Mouse (Mus musculus) MEL (cell line): ENCODE data around the gene Dhodh. TPM values are rescaled to one million over a fixed set of nuclear protein-coding genes. Genes with fewer than 3 reads are reported as not detected.

Source experiments
- DNase-seq: peaks from one replicate; pipeline ENCODE4 v3.0.0; 2011; ENCODE audit warnings: low read depth, low spot score
- H3K27ac ChIP-seq: 2 replicates; pipeline ENCODE4 v1.5.1; 2012; ENCODE audit warnings: low read depth, mild to moderate bottlenecking, control low read depth, low read length, moderate library complexity; ENCODE audit not compliant: control insufficient read depth
- H3K27me3 ChIP-seq, 2 experiments: fragments of 150-350 bp in 1 of 2; sonication (generic) in 1 of 2; 2 replicates each; pipeline ENCODE4 v1.6.1; 2012; ENCODE audit warnings: low read length in 2 of 2, mild to moderate bottlenecking in 2 of 2, improper control_type of control experiment in 1 of 2, moderate library complexity in 1 of 2; ENCODE audit not compliant: insufficient read depth in 2 of 2, control insufficient read depth in 1 of 2
- H3K36me3 ChIP-seq, 2 experiments: 2 replicates each; pipeline ENCODE4 v1.6.1; 2012 to 2014; ENCODE audit warnings: low read length in 2 of 2, improper control_type of control experiment in 1 of 2, inconsistent platforms in 1 of 2, mild to moderate bottlenecking in 1 of 2; ENCODE audit not compliant: insufficient read depth in 2 of 2, control insufficient read depth in 1 of 2
- H3K4me1 ChIP-seq, 2 experiments: fragments of 150-350 bp in 1 of 2; sonication (generic) in 1 of 2; 2 replicates each; pipeline ENCODE4 v1.6.1; 2012; ENCODE audit warnings: low read length in 2 of 2, improper control_type of control experiment in 1 of 2, mild to moderate bottlenecking in 1 of 2; ENCODE audit not compliant: insufficient read depth in 2 of 2, control insufficient read depth in 1 of 2
- H3K4me3 ChIP-seq, 2 experiments: fragments of 150-350 bp in 1 of 2; sonication (generic) in 1 of 2; 2 replicates each; pipeline ENCODE4 v1.5.1; 2012; ENCODE audit warnings: low read depth in 2 of 2, low read length in 2 of 2, mild to moderate bottlenecking in 2 of 2, moderate library complexity in 2 of 2, control low read depth in 1 of 2, improper control_type of control experiment in 1 of 2; ENCODE audit not compliant: control insufficient read depth in 1 of 2, insufficient read depth in 1 of 2
- H3K79me2 ChIP-seq: 2 replicates; pipeline ENCODE4 v1.6.1; 2012; ENCODE audit warnings: mild to moderate bottlenecking, low read length, moderate library complexity; ENCODE audit not compliant: control insufficient read depth, poor library complexity, insufficient read depth
- H3K9ac ChIP-seq: 2 replicates; pipeline ENCODE4 v1.6.1; 2012; ENCODE audit warnings: low read depth, mild to moderate bottlenecking, control low read depth, low read length, moderate library complexity; ENCODE audit not compliant: control insufficient read depth, poor library complexity, severe bottlenecking
- H3K9me3 ChIP-seq: fragments of 150-350 bp; sonication (generic); replicated peaks from 2 replicates; pipeline ENCODE4 v1.6.1; 2012; ENCODE audit warnings: mild to moderate bottlenecking, low read length, improper control_type of control experiment, moderate library complexity; ENCODE audit not compliant: insufficient read depth
- CHD1 ChIP-seq: IDR thresholded peaks from 2 replicates; pipeline ENCODE4 v1.6.1; 2012; ENCODE audit warnings: low read depth, mild to moderate bottlenecking, inconsistent platforms, low read length, improper control_type of control experiment
- CTCF ChIP-seq, 3 experiments: IDR thresholded peaks in 2 of 3; conservative IDR thresholded peaks in 1 of 3; 2 replicates each; pipeline ENCODE4 v1.5.1; 2011 to 2012; ENCODE audit warnings: low read length in 3 of 3, low read depth in 2 of 3, mild to moderate bottlenecking in 2 of 3, improper control_type of control experiment in 1 of 3, inconsistent platforms in 1 of 3, mixed read lengths in 1 of 3, moderate library complexity in 1 of 3; ENCODE audit not compliant: control insufficient read depth in 1 of 3, insufficient read depth in 1 of 3, poor library complexity in 1 of 3, severe bottlenecking in 1 of 3
- EP300 ChIP-seq, 2 experiments: IDR thresholded peaks; 2 replicates each; pipeline ENCODE4 v1.6.1; 2011; ENCODE audit warnings: improper control_type of control experiment in 2 of 2, low read length in 2 of 2, low read depth in 1 of 2, mild to moderate bottlenecking in 1 of 2
- ETS1 ChIP-seq: IDR thresholded peaks from 2 replicates; pipeline ENCODE4 v1.6.1; 2012; ENCODE audit warnings: low read depth, mild to moderate bottlenecking, inconsistent platforms, low read length, improper control_type of control experiment, moderate library complexity
- GABPA ChIP-seq: IDR thresholded peaks from 2 replicates; pipeline ENCODE4 v1.6.1; 2012; ENCODE audit warnings: low read depth, mild to moderate bottlenecking, inconsistent platforms, low read length, improper control_type of control experiment, moderate library complexity
- GATA1 ChIP-seq: IDR thresholded peaks from 2 replicates; pipeline ENCODE4 v1.6.1; 2011; ENCODE audit warnings: low read depth, low read length, improper control_type of control experiment
- JUND ChIP-seq: IDR thresholded peaks from 2 replicates; pipeline ENCODE4 v1.6.1; 2011; ENCODE audit warnings: low read depth, mild to moderate bottlenecking, improper control_type of control experiment, low read length
- MXI1 ChIP-seq: IDR thresholded peaks from 2 replicates; pipeline ENCODE4 v1.6.1; 2011; ENCODE audit warnings: mild to moderate bottlenecking, low read depth, low read length, improper control_type of control experiment
- MYB ChIP-seq: IDR thresholded peaks from 2 replicates; pipeline ENCODE4 v1.6.1; 2011; ENCODE audit warnings: mild to moderate bottlenecking, low read depth, low read length, improper control_type of control experiment
- MYC ChIP-seq: IDR thresholded peaks from 2 replicates; pipeline ENCODE4 v1.6.1; 2011; ENCODE audit warnings: low read depth, mild to moderate bottlenecking, low read length, improper control_type of control experiment, moderate library complexity
- NELFE ChIP-seq: IDR thresholded peaks from 2 replicates; pipeline ENCODE4 v1.6.1; 2011; ENCODE audit warnings: low read depth, low read length, improper control_type of control experiment
- NRF1 ChIP-seq: IDR thresholded peaks from 2 replicates; pipeline ENCODE4 v1.6.1; 2014; ENCODE audit warnings: low read depth, mild to moderate bottlenecking, inconsistent platforms, low read length, improper control_type of control experiment, moderate library complexity; ENCODE audit not compliant: poor library complexity, insufficient read depth, severe bottlenecking
- POLR2AphosphoS5 ChIP-seq: IDR thresholded peaks from 2 replicates; pipeline ENCODE4 v1.6.1; 2012; ENCODE audit warnings: low read depth, borderline replicate concordance, mild to moderate bottlenecking, inconsistent platforms, low read length, moderate library complexity, mixed read lengths
- RAD21 ChIP-seq: IDR thresholded peaks from 2 replicates; pipeline ENCODE4 v1.6.1; 2011; ENCODE audit warnings: mild to moderate bottlenecking, low read depth, low read length, improper control_type of control experiment
- SIN3A ChIP-seq: IDR thresholded peaks from 2 replicates; pipeline ENCODE4 v1.6.1; 2012; ENCODE audit warnings: low read length, improper control_type of control experiment, inconsistent platforms
- SMC3 ChIP-seq: IDR thresholded peaks from 2 replicates; pipeline ENCODE4 v1.6.1; 2011; ENCODE audit warnings: low read depth, low read length, improper control_type of control experiment
- TAL1 ChIP-seq: IDR thresholded peaks from 2 replicates; pipeline ENCODE4 v1.6.1; 2012; ENCODE audit warnings: mild to moderate bottlenecking, inconsistent platforms, low read length, moderate library complexity, mixed read lengths
- TBP ChIP-seq: IDR thresholded peaks from 2 replicates; pipeline ENCODE4 v1.8.0; 2011; ENCODE audit warnings: low read depth, low read length, improper control_type of control experiment
- TCF12 ChIP-seq: IDR thresholded peaks from 2 replicates; pipeline ENCODE4 v1.6.1; 2014; ENCODE audit warnings: low read depth, mild to moderate bottlenecking, inconsistent platforms, low read length, improper control_type of control experiment, moderate library complexity
- UBTF ChIP-seq: IDR thresholded peaks from 2 replicates; pipeline ENCODE4 v1.6.1; 2012; ENCODE audit warnings: low read depth, mild to moderate bottlenecking, inconsistent platforms, low read length, improper control_type of control experiment, moderate library complexity, borderline replicate concordance; ENCODE audit not compliant: insufficient read depth
- USF1 ChIP-seq: IDR thresholded peaks from 2 replicates; pipeline ENCODE4 v1.6.1; 2014; ENCODE audit warnings: low read depth, mild to moderate bottlenecking, inconsistent platforms, low read length, improper control_type of control experiment, moderate library complexity
- ZC3H11A ChIP-seq: IDR thresholded peaks from 2 replicates; pipeline ENCODE4 v1.6.1; 2012; ENCODE audit warnings: low read depth, mild to moderate bottlenecking, inconsistent platforms, low read length, improper control_type of control experiment
- ZMIZ1 ChIP-seq: IDR thresholded peaks from 2 replicates; pipeline ENCODE4 v1.6.1; 2012; ENCODE audit warnings: low read depth, mild to moderate bottlenecking, inconsistent platforms, low read length, improper control_type of control experiment, moderate library complexity
- polyA plus RNA-seq, 2 experiments: library from polyadenylated mRNA; stranded (reverse) in 1 of 2; unstranded in 1 of 2; fragments of >175 nt in 1 of 2; fragments of >200 nt in 1 of 2; gene quantifications; 2 replicates each; pipeline versions ENCODE4 v1.2.1 to v1.2.4; 2012; ENCODE audit warnings: low replicate concordance in 2 of 2, low read depth in 1 of 2; ENCODE audit not compliant: insufficient read length in 2 of 2, insufficient read depth in 1 of 2, missing spikeins in 1 of 2
- total RNA-seq: library from RNA; depleted of rRNA; stranded (reverse); fragments of 300-350 nt; gene quantifications from 2 replicates; pipeline ENCODE4 v1.2.3, GENCODE M21; 2012

Dhodh gene
- total and polyA plus RNA-seq, 3 experiments = 28.3 to 52.5 TPM; not detected in 1

DNA sequence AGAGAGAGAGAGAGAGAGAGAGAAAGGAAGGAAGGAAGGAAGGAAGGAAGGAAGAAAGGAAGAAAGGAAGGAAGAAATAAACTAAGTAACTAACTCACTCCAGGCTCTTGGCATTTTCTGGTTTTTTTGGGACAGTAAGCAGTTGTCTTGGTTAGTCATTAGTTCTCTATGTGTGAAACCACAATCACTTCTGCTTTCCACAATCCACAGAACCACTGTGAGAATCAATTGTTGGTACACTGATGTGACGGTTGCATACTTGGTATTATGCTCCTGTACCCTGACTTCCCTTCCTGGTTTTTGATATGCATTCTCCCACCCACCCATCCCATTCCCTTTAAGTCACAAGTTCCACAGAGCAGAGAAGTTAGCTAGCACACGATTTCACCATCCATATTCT, 44.6 kb downstream of the Dhodh start:
- H3K9ac ChIP-seq = peak overlapping the region; percentile 93
- peaks cover 18% of the 10 kb centered on the region for H3K79me2 ChIP-seq
- H3K9me3 ChIP-seq = no peaks in the 10 kb centered on the region
- H3K27me3 ChIP-seq = no peaks in the 10 kb centered on the region
- peak; percentile 62 for DNase-seq
- no peak overlapping the region for H3K27ac ChIP-seq
- H3K36me3 ChIP-seq = peaks cover 7 to 9% of the 10 kb centered on the region in 2 experiments; a peak in 3 of 4 replicates
- peak overlapping the region in 1 of 2 experiments; percentile 75; a peak in 1 of 4 replicates for H3K4me3 ChIP-seq
- H3K4me1 ChIP-seq = peaks cover 3 to 14% of the 10 kb centered on the region in 2 experiments; a peak in 2 of 4 replicates
- TF ChIP-seq ETS1 = no peak
- TF ChIP-seq EP300 (IDR thresholded peaks at IDR 0.05; ENCODE audit: low read depth in 1 of 2, low read length in 2 of 2) = no peak
- no peak for TF ChIP-seq SMC3
- no peak for TF ChIP-seq ZMIZ1
- no peak for TF ChIP-seq NELFE
- TF ChIP-seq NRF1 = no peak
- TF ChIP-seq TAL1 = no peak
- no peak for TF ChIP-seq MXI1
- no peak for TF ChIP-seq MYB
- no peak for TF ChIP-seq ZC3H11A
- no peak for TF ChIP-seq POLR2AphosphoS5
- no peak for TF ChIP-seq GABPA
- no peak for TF ChIP-seq UBTF
- no peak for TF ChIP-seq USF1
- TF ChIP-seq TCF12 = no peak
- TF ChIP-seq CHD1 = no peak
- TF ChIP-seq, all 39 proteins: peak for 0

DNA sequence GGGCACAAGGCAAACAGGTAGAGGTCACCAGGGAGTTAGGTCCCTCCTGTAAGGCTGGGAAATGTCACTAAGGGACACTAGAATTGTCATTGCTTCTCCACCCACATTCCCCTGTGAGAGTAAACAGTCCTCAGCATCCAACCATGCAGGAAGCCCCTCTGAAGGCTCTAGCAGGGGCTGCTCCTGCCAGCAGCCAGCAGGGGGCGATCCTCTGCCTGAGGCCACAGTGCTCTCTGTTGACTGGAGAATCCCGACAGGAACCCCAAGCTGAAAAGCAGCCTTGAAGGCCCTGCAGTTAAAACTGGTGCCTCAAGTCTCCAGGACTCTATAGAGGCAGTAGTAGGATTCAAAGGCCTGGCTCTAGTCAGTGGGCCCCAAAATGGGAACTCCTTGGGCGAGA, 56.8 kb downstream of the Dhodh start:
- no peaks in the 10 kb centered on the region for H3K9me3 ChIP-seq

More for the DNA sequence above, 56.8 kb downstream of the Dhodh start:
- H3K79me2 ChIP-seq = no peaks in the 10 kb centered on the region
- no peak overlapping the region for H3K27ac ChIP-seq
- H3K9ac ChIP-seq = no peak overlapping the region
- H3K4me1 ChIP-seq = no peaks in the 10 kb centered on the region
- peak; percentile 48 for DNase-seq
- TF ChIP-seq MXI1 = no peak
- no peak for TF ChIP-seq GATA1
- TF ChIP-seq TBP = no peak
- TF ChIP-seq NRF1 = no peak
- peak; percentile 40; the same call in 1 of the 2 replicates for TF ChIP-seq SMC3
- no peak for TF ChIP-seq USF1
- TF ChIP-seq EP300 (IDR thresholded peaks at IDR 0.05; ENCODE audit: low read depth in 1 of 2, low read length in 2 of 2) = no peak
- TF ChIP-seq RAD21 = no peak
- peak; percentile 65 to 87 (median 82) for TF ChIP-seq CTCF (IDR thresholded peaks at IDR 0.05 in 2 of 3, conservative IDR thresholded peaks at IDR 0.05 in 1 of 3; ENCODE audit: control insufficient read depth in 1 of 3, insufficient read depth in 1 of 3, low read depth in 2 of 3, low read length in 3 of 3, poor library complexity in 1 of 3, severe bottlenecking in 1 of 3)
- no peak for TF ChIP-seq ZMIZ1
- TF ChIP-seq JUND = no peak
- TF ChIP-seq SIN3A = no peak
- no peak for TF ChIP-seq MYC
- TF ChIP-seq, all 39 proteins: peak for 2
- no peak overlapping the region for H3K4me3 ChIP-seq
- H3K27me3 ChIP-seq = no peaks in the 10 kb centered on the region
- H3K36me3 ChIP-seq = peaks cover 0 to 3% of the 10 kb centered on the region in 2 experiments; a peak in 1 of 4 replicates
